Mouse (Mus musculus): ENCODE results near the gene Cisd2. TPM values are rescaled to one million over a fixed set of nuclear protein-coding genes. Genes with fewer than 3 reads are reported as not detected.
A peak's percentile ranks its signal among the peaks of the same experiment; 100 is the strongest.

Gene Cisd2
- polyA plus RNA-seq, 1 experiment from 2014 or later, result 41.6 TPM

DNA sequence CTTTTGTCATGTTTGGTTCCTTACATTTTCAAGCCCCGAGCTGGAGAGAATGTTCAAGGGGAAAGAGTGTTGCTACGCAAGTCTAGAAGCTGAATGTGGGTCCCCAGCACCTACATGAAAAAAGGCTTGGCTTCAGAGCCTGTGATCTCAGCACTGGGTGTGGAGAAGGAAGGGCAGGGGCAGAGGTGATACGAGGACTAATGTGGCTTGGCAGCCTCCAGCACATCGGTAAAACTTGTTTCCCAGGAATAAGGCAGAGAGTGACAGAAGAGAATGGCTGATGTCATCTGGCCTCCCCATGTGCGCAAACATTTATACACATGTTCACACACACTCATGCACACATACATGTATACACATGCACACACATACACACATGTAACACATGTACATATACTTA is 28.6 kb downstream of the Cisd2 start:
- H3K4me3 ChIP-seq (ENCODE audit: low read depth, low read length), result no peak overlapping the region
- no peak overlapping the region for H3K9ac ChIP-seq (ENCODE audit: low read depth, low read length)
- no peaks in the 10 kb centered on the region for H3K9me3 ChIP-seq (ENCODE audit: control insufficient read depth)
- ATAC-seq, result peak; percentile 68; the same call in 1 of the 2 replicates
- no peaks in the 10 kb centered on the region for H3K4me1 ChIP-seq (replicated peaks; ENCODE audit: control insufficient read depth, insufficient read depth, low read length)
- 37% methylated on average over 5 of the region's 5 CpGs for WGBS
- no peak overlapping the region for H3K27ac ChIP-seq (ENCODE audit: low read depth, low read length)
- no peaks in the 10 kb centered on the region for H3K27me3 ChIP-seq (replicated peaks; ENCODE audit: control insufficient read depth, insufficient read depth, low read length)
- H3K36me3 ChIP-seq (ENCODE audit: control insufficient read depth, insufficient read depth), result no peaks in the 10 kb centered on the region
- no peak for TF ChIP-seq CTCF (IDR thresholded peaks at IDR 0.05; ENCODE audit: low read depth)
- H3K4me2 ChIP-seq (replicated peaks; ENCODE audit: low read depth), result no peak overlapping the region

- 60% methylated on average over 6 of the region's 6 CpGs for whole genome bisulfite sequencing
- no peaks in the 10 kb centered on the region for H3K27me3 ChIP-seq (replicated peaks; ENCODE audit: control insufficient read depth, insufficient read depth, low read length)
- no peak overlapping the region for H3K4me2 ChIP-seq (replicated peaks; ENCODE audit: low read depth)
- H3K4me1 ChIP-seq (replicated peaks; ENCODE audit: control insufficient read depth, insufficient read depth, low read length), result no peaks in the 10 kb centered on the region
- no peak overlapping the region for H3K4me3 ChIP-seq (ENCODE audit: low read depth, low read length)
- no peak overlapping the region for H3K27ac ChIP-seq (ENCODE audit: low read depth, low read length)
- H3K9me3 ChIP-seq (ENCODE audit: control insufficient read depth), result no peaks in the 10 kb centered on the region
- no peak for ATAC-seq
- TF ChIP-seq CTCF (IDR thresholded peaks at IDR 0.05; ENCODE audit: low read depth), result no peak
- H3K9ac ChIP-seq (ENCODE audit: low read depth, low read length), result no peak overlapping the region
- no peaks in the 10 kb centered on the region for H3K36me3 ChIP-seq (ENCODE audit: control insufficient read depth, insufficient read depth)
Observed at GRCm38 (mm10) chr3:135393186-135393585, 30.5 kb downstream of the Cisd2 start.

DNA sequence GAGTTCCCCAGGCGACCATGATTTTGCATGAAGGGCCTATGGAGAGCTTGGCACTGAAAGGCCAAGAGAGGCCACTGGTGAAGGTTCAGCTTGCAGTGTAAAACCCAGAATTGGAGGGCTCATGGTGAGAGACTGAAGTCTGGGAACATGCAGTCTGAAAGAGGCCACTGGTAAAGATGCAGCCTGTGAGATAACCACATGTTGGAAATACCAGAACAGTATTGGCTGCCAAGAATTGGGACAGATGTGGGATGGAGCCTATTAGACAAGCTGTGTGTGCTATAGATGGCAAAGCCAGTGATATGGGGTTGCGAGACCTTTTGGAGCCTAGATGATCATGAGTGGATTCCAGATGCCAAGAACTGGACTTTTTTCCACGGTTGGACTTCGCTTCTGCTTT is 43.9 kb downstream of the Cisd2 start:
- no peak overlapping the region for H3K4me2 ChIP-seq (replicated peaks; ENCODE audit: low read depth)
- ATAC-seq, result no peak
- 86% methylated on average over 4 of the region's 4 CpGs for WGBS
- no peak overlapping the region for H3K27ac ChIP-seq (ENCODE audit: low read depth, low read length)
- no peak overlapping the region for H3K9ac ChIP-seq (ENCODE audit: low read depth, low read length)
- no peaks in the 10 kb centered on the region for H3K4me1 ChIP-seq (replicated peaks; ENCODE audit: control insufficient read depth, insufficient read depth, low read length)
- H3K27me3 ChIP-seq (replicated peaks; ENCODE audit: control insufficient read depth, insufficient read depth, low read length), result no peaks in the 10 kb centered on the region
- no peak overlapping the region for H3K4me3 ChIP-seq (ENCODE audit: low read depth, low read length)
- no peak for TF ChIP-seq CTCF (IDR thresholded peaks at IDR 0.05; ENCODE audit: low read depth)
- H3K9me3 ChIP-seq (ENCODE audit: control insufficient read depth), result no peaks in the 10 kb centered on the region
- no peaks in the 10 kb centered on the region for H3K36me3 ChIP-seq (ENCODE audit: control insufficient read depth, insufficient read depth)

GRCm38 (mm10) chr3:135377445-135377844 is 46.3 kb downstream of the Cisd2 start:
- Histone ChIP-seq H3K4me2 (replicated peaks; ENCODE audit: low read depth) (no peak overlapping the region), H3K4me1 (replicated peaks; ENCODE audit: control insufficient read depth, insufficient read depth, low read length) (no peaks in the 10 kb centered on the region), H3K27ac (ENCODE audit: low read depth, low read length) (no peak overlapping the region), H3K27me3 (replicated peaks; ENCODE audit: control insufficient read depth, insufficient read depth, low read length) (no peaks in the 10 kb centered on the region), H3K36me3 (ENCODE audit: control insufficient read depth, insufficient read depth) (no peaks in the 10 kb centered on the region), H3K9ac (ENCODE audit: low read depth, low read length) (no peak overlapping the region), H3K4me3 (ENCODE audit: low read depth, low read length) (no peak overlapping the region), H3K9me3 (ENCODE audit: control insufficient read depth) (no peaks in the 10 kb centered on the region)
- ATAC-seq, result no peak
- no peak for TF ChIP-seq CTCF (IDR thresholded peaks at IDR 0.05; ENCODE audit: low read depth)
- 78% methylated on average over 10 of the region's 10 CpGs for WGBS

- TF ChIP-seq CTCF (IDR thresholded peaks at IDR 0.05; ENCODE audit: low read depth), result no peak
Observed at GRCm38 (mm10) chr3:135375836-135376235, 47.9 kb downstream of the Cisd2 start.

GRCm38 (mm10) chr3:135357394-135357793 is 66.3 kb downstream of the Cisd2 start:
- no peak overlapping the region for H3K4me3 ChIP-seq (ENCODE audit: low read depth, low read length)
- no peak overlapping the region for H3K9ac ChIP-seq (ENCODE audit: low read depth, low read length)
- no peaks in the 10 kb centered on the region for H3K4me1 ChIP-seq (replicated peaks; ENCODE audit: control insufficient read depth, insufficient read depth, low read length)
- no peaks in the 10 kb centered on the region for H3K36me3 ChIP-seq (ENCODE audit: control insufficient read depth, insufficient read depth)
- H3K27ac ChIP-seq (ENCODE audit: low read depth, low read length), result no peak overlapping the region
- no peak for ATAC-seq
- 84% methylated on average over 4 of the region's 4 CpGs for WGBS
- no peak overlapping the region for H3K4me2 ChIP-seq (replicated peaks; ENCODE audit: low read depth)
- no peak for TF ChIP-seq CTCF (IDR thresholded peaks at IDR 0.05; ENCODE audit: low read depth)
- no peaks in the 10 kb centered on the region for H3K27me3 ChIP-seq (replicated peaks; ENCODE audit: control insufficient read depth, insufficient read depth, low read length)
- H3K9me3 ChIP-seq (ENCODE audit: control insufficient read depth), result no peaks in the 10 kb centered on the region

More at GRCm38 (mm10) chr3:135375836-135376235, 47.9 kb downstream of the Cisd2 start:
- no peak for ATAC-seq
- 79% methylated on average over 3 of the region's 3 CpGs for WGBS
- Histone ChIP-seq H3K27me3 (replicated peaks; ENCODE audit: control insufficient read depth, insufficient read depth, low read length) (no peaks in the 10 kb centered on the region), H3K36me3 (ENCODE audit: control insufficient read depth, insufficient read depth) (no peaks in the 10 kb centered on the region), H3K4me1 (replicated peaks; ENCODE audit: control insufficient read depth, insufficient read depth, low read length) (no peaks in the 10 kb centered on the region), H3K27ac (ENCODE audit: low read depth, low read length) (no peak overlapping the region), H3K9ac (ENCODE audit: low read depth, low read length) (no peak overlapping the region), H3K9me3 (ENCODE audit: control insufficient read depth) (no peaks in the 10 kb centered on the region), H3K4me2 (replicated peaks; ENCODE audit: low read depth) (no peak overlapping the region), H3K4me3 (ENCODE audit: low read depth, low read length) (no peak overlapping the region)

Other genes with a start within 250 kb of the Cisd2 start
- gene Cenpe, start 211.4 kb downstream of the Cisd2 start, polyA plus RNA-seq (2015; fragmentation: Nextera tagmentation; extraction: Ambion mirVana), result 5.4 and 5.6 TPM in 2 replicates
- 5.6 and 8.0 TPM in 2 replicates for gene Bdh2, start 142.7 kb downstream of the Cisd2 start, polyA plus RNA-seq (2015; fragmentation: Nextera tagmentation; extraction: Ambion mirVana)
- 0.59 and 0.68 TPM in 2 replicates for gene Slc9b2, start 116.2 kb downstream of the Cisd2 start, polyA plus RNA-seq (2015; fragmentation: Nextera tagmentation; extraction: Ambion mirVana)
- gene Slc9b1, start 75.9 kb downstream of the Cisd2 start, polyA plus RNA-seq (2015; fragmentation: Nextera tagmentation; extraction: Ambion mirVana), result 0.24 TPM in 1 of 2 replicates, not detected in the other
- gene Ube2d3, start 14.2 kb upstream of the Cisd2 start, polyA plus RNA-seq (2015; fragmentation: Nextera tagmentation; extraction: Ambion mirVana), result 383 and 404 TPM in 2 replicates
- gene Manba, start 61.7 kb upstream of the Cisd2 start, polyA plus RNA-seq (2015; fragmentation: Nextera tagmentation; extraction: Ambion mirVana), result 18.6 and 20.9 TPM in 2 replicates